Mouse (Mus musculus) myocyte (in vitro differentiated cells): ENCODE results near the gene Fetub. TPM values are rescaled to one million over a fixed set of nuclear protein-coding genes. Genes with fewer than 3 reads are reported as not detected.
A peak's percentile ranks its signal among the peaks of the same experiment; 100 is the strongest.

Experiments
- H3K27me3 ChIP-seq: one replicate; pipeline ENCODE4 v1.6.1; 2011; ENCODE audit not compliant: control insufficient read depth, insufficient read depth, insufficient read length
- H3K36me3 ChIP-seq: one replicate; pipeline ENCODE4 v1.6.1; 2011; ENCODE audit not compliant: control insufficient read depth, insufficient read depth
- H3K4me2 ChIP-seq: one replicate; pipeline ENCODE4 v1.6.1; 2011; ENCODE audit warnings: low read depth, control low read depth
- H3K4me3 ChIP-seq: one replicate; pipeline ENCODE4 v1.5.1; 2011; ENCODE audit warnings: mild to moderate bottlenecking, control low read depth, moderate library complexity
- H3K79me2 ChIP-seq: one replicate; pipeline ENCODE4 v1.6.1; 2011; ENCODE audit not compliant: control insufficient read depth, insufficient read depth
- H3ac ChIP-seq: one replicate; pipeline ENCODE4 v1.6.1; 2011; ENCODE audit not compliant: control insufficient read depth, insufficient read length
- CEBPB ChIP-seq: IDR thresholded peaks from 2 replicates; pipeline ENCODE4 v1.6.1; 2011; ENCODE audit warnings: mild to moderate bottlenecking, moderate library complexity; ENCODE audit not compliant: poor library complexity, insufficient read depth, severe bottlenecking
- E2F4 ChIP-seq: IDR thresholded peaks from one replicate; pipeline ENCODE4 v1.6.1; 2011; ENCODE audit warnings: mild to moderate bottlenecking, control low read depth, moderate library complexity; ENCODE audit not compliant: insufficient read depth
- MAX ChIP-seq: IDR thresholded peaks from one replicate; pipeline ENCODE4 v1.6.1; 2011; ENCODE audit warnings: low read depth, mild to moderate bottlenecking, control low read depth
- MYOD1 ChIP-seq, 3 experiments: IDR thresholded peaks; one replicate each; pipeline ENCODE4 v1.6.1; 2011; ENCODE audit warnings: control low read depth in 2 of 3, low read depth in 2 of 3, mild to moderate bottlenecking in 2 of 3, moderate library complexity in 1 of 3; ENCODE audit not compliant: insufficient read length in 2 of 3, control insufficient read depth in 1 of 3
- MYOG ChIP-seq, 3 experiments: IDR thresholded peaks; one replicate each; pipeline ENCODE4 v1.6.1; 2011; ENCODE audit warnings: control low read depth in 2 of 3, low read depth in 2 of 3, mild to moderate bottlenecking in 2 of 3; ENCODE audit not compliant: insufficient read length in 2 of 3, control insufficient read depth in 1 of 3, insufficient read depth in 1 of 3
- POLR2A ChIP-seq: IDR thresholded peaks from one replicate; pipeline ENCODE4 v1.6.1; 2011; ENCODE audit warnings: low read depth, mild to moderate bottlenecking, control low read depth, moderate library complexity; ENCODE audit not compliant: insufficient read length
- POLR2AphosphoS2 ChIP-seq: IDR thresholded peaks from one replicate; pipeline ENCODE4 v1.6.1; 2011; ENCODE audit warnings: low read depth, control low read depth; ENCODE audit not compliant: insufficient read length
- REST ChIP-seq: IDR thresholded peaks from one replicate; pipeline ENCODE4 v1.6.1; 2011; ENCODE audit warnings: mild to moderate bottlenecking, control low read depth, moderate library complexity; ENCODE audit not compliant: insufficient read depth, insufficient read length
- SRF ChIP-seq: IDR thresholded peaks from one replicate; pipeline ENCODE4 v1.6.1; 2011; ENCODE audit warnings: low read depth; ENCODE audit not compliant: control insufficient read depth, insufficient read length
- TCF12 ChIP-seq: IDR thresholded peaks from one replicate; pipeline ENCODE4 v1.6.1; 2011; ENCODE audit warnings: mild to moderate bottlenecking, control low read depth; ENCODE audit not compliant: poor library complexity, insufficient read depth, severe bottlenecking
- TCF3 ChIP-seq: IDR thresholded peaks from one replicate; pipeline ENCODE4 v1.6.1; 2011; ENCODE audit warnings: low read depth, control low read depth; ENCODE audit not compliant: insufficient read length
- USF1 ChIP-seq: IDR thresholded peaks from one replicate; pipeline ENCODE4 v1.6.1; 2011; ENCODE audit warnings: low read depth, mild to moderate bottlenecking, control low read depth, moderate library complexity
- polyA plus RNA-seq: library from polyadenylated mRNA; unstranded; fragments of >200 nt; fragmentation: generic; extraction: Trizol; gene quantifications from one replicate; pipeline ENCODE4 v1.2.1, GENCODE M21; 2012; ENCODE audit warnings: missing spikeins

The Fetub gene
- polyA plus RNA-seq, 1 experiment = 1.7 TPM

DNA sequence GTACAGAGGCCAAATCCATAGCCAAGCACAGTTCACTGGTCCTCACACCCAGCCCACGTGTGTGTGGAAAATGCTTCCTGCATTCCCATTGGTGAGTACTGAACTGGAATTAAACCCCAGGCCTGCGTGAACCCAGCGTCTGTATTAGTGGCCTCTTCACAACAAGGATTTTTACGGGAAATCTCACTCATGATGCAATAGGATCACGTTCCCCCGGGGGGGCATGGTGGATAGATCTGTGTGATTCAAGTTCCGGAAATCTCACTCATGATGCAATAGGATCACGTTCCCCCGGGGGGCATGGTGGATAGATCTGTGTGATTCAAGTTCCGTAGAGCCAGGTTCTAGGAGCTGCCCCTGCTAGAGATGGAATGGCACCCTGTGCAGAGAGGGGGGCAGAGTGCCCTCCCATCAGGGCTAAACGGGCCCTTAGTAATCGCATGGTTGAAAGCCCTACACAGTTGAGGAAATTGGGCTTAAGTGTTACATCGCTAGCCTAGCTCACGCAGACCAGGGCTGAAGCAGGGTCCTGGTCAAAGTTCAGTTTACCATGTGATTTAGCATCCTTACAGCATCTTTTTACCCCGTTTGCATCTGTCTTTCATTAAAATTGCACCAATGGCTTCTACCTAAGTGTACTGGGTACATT is 654 bp downstream of the Fetub start:
- Histone ChIP-seq H3K36me3 (no peaks in the 10 kb centered on the region), H3K4me3 (no peak overlapping the region), H3ac (no peak overlapping the region), H3K4me2 (no peak overlapping the region), H3K27me3 (no peaks in the 10 kb centered on the region), H3K79me2 (no peaks in the 10 kb centered on the region)
- TF ChIP-seq POLR2AphosphoS2 (no peak), CEBPB (peak; percentile 65; the same call in 1 of the 2 replicates), USF1 (no peak)

DNA sequence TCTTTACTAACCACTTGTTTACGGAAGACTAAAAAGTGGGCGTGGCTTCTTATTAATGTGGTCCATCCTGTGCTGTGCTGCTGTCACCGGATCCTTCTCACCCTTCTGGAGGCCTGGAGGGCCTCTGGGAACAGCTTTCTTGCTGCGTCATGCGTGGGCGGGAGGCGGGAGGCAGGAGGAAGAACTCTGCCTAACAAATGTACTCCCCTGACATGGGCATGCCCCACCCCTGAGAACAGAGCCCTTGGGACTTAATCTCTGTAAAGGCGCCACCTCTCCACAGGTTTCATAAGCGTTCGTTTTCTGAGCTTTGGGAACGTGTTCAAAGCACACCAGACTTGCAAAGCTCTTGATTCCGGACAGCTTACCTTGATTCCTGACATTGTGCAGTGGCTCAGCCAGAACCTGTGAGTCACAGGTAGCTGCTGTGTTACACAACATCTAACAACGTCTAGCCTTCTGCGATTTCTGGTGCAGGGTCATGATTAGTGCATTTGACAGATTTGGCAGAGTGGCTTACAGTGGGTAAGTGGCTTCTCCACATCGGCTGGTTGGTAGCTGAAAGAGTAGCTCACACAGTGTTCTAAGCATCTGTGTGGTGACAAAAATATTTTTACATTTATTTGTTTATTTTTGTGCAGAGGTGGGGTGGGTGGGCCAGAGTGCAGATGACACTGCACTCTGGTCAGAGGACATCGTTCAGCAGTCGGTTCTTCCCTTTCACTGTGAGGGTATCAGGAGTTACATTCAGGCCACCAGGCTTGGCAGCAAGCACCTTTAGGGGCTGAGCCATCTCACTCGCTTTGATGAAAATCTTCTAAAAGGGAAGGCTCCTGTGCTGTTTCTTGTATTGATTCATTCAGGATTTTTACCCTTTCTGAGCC is 2.1 kb downstream of the Fetub start:
- H3ac ChIP-seq = no peak overlapping the region
- TF ChIP-seq CEBPB = no peak
- no peak for TF ChIP-seq POLR2AphosphoS2
- TF ChIP-seq MAX = no peak
- no peak for TF ChIP-seq POLR2A
- TF ChIP-seq TCF3 = no peak
- no peak for TF ChIP-seq REST
- TF ChIP-seq SRF = no peak
- TF ChIP-seq USF1 = no peak
- no peak for TF ChIP-seq TCF12
- no peak for TF ChIP-seq MYOD1 (IDR thresholded peaks at IDR 0.05; ENCODE audit: control insufficient read depth in 1 of 3, insufficient read length in 2 of 3, low read depth in 2 of 3)
- TF ChIP-seq MYOG (IDR thresholded peaks at IDR 0.05; ENCODE audit: control insufficient read depth in 1 of 3, insufficient read depth in 1 of 3, insufficient read length in 2 of 3, low read depth in 2 of 3) = no peak
- no peak for TF ChIP-seq E2F4
- no peak overlapping the region for H3K4me3 ChIP-seq
- H3K4me2 ChIP-seq = peak overlapping the region; percentile 87
- no peaks in the 10 kb centered on the region for H3K27me3 ChIP-seq
- H3K79me2 ChIP-seq = no peaks in the 10 kb centered on the region
- H3K36me3 ChIP-seq = no peaks in the 10 kb centered on the region

DNA sequence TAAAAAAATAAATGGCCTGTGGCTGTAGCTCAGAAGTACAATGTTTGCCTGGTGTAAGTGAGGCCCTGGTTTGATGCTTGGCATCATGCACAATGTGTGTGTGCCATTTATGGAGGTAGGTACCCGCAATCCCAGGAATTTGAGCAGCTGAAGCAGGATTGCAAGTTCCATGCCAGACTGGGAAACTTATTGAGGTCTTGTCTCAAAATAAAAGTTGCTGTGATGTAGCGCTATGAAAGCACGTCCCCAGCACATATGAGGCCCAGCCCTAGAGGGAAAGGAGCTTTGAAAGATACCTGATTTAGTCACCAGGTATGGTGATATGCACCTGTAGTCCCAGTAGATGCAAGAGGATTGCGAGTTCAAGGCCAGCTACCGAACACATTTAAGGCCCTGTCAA is 3.6 kb downstream of the Fetub start:
- no peaks in the 10 kb centered on the region for H3K27me3 ChIP-seq
- no peak overlapping the region for H3K4me2 ChIP-seq
- no peaks in the 10 kb centered on the region for H3K79me2 ChIP-seq
- H3ac ChIP-seq = no peak overlapping the region
- H3K36me3 ChIP-seq = no peaks in the 10 kb centered on the region
- no peak for TF ChIP-seq CEBPB
- no peak for TF ChIP-seq SRF
- H3K4me3 ChIP-seq = no peak overlapping the region

DNA sequence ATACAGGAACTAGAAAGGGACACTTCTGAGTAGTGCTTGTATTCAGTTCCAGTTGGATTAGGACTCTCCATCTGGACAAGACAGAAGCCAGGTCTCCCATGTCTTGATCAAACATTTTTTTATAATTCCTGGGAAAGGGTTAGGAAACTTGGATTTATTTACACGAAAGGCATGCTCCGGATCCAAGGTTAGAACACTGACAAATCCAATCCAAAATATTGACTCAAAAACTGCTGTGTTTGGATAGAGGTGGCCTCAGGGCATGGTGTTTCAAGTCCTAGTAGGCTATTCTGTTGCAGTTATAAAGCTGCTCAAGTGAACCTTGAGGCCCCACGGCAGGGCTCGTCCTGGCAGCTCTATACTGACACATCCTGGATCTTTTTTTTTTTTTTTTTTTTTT is 4.3 kb downstream of the Fetub start:
- TF ChIP-seq CEBPB (no peak), MYOD1 (IDR thresholded peaks at IDR 0.05; ENCODE audit: control insufficient read depth in 1 of 3, insufficient read length in 2 of 3, low read depth in 2 of 3) (no peak), SRF (no peak), MAX (no peak), POLR2A (no peak), TCF3 (no peak), POLR2AphosphoS2 (no peak), REST (no peak), USF1 (no peak), E2F4 (no peak), MYOG (IDR thresholded peaks at IDR 0.05; ENCODE audit: control insufficient read depth in 1 of 3, insufficient read depth in 1 of 3, insufficient read length in 2 of 3, low read depth in 2 of 3) (no peak), TCF12 (no peak)
- Histone ChIP-seq H3K4me3 (no peak overlapping the region), H3ac (no peak overlapping the region), H3K4me2 (no peak overlapping the region), H3K27me3 (no peaks in the 10 kb centered on the region), H3K36me3 (no peaks in the 10 kb centered on the region), H3K79me2 (no peaks in the 10 kb centered on the region)

DNA sequence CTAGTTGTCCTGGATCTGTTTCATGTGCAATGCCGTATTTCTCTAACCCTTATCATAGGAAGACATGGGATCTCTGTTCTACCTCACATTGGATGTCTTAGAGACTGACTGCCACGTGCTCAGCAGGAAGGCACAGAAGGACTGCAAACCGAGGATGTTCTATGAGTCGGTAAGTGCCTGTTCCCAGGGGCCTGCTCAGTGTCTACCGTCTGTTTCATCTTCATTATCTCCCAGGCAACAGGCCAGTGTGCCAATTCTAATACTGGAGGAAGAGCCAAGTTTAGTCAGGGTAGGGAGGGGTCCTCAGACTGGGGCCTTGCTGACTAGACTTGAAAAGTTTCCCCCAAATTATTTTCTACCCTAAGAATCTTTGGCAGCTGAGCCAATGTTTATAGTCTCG is 11.4 kb downstream of the Fetub start:
- H3K79me2 ChIP-seq = no peaks in the 10 kb centered on the region
- no peak overlapping the region for H3ac ChIP-seq
- H3K27me3 ChIP-seq = no peaks in the 10 kb centered on the region
- no peaks in the 10 kb centered on the region for H3K36me3 ChIP-seq
- no peak for TF ChIP-seq MYOD1 (IDR thresholded peaks at IDR 0.05; ENCODE audit: control insufficient read depth in 1 of 3, insufficient read length in 2 of 3, low read depth in 2 of 3)
- no peak for TF ChIP-seq SRF
- TF ChIP-seq TCF12 = no peak
- no peak for TF ChIP-seq TCF3
- TF ChIP-seq POLR2A = no peak
- no peak for TF ChIP-seq REST
- no peak for TF ChIP-seq CEBPB
- H3K4me2 ChIP-seq = no peak overlapping the region
- no peak overlapping the region for H3K4me3 ChIP-seq
